Mouse (Mus musculus) bone marrow macrophage, adult 2 months (primary cell): Measurements from ENCODE around the gene Pde4d. TPM values are rescaled to one million over a fixed set of nuclear protein-coding genes. Genes with fewer than 3 reads are reported as not detected.

Experiments
- H3K27ac ChIP-seq: 2 replicates; pipeline ENCODE4 v1.5.1; 2012; ENCODE audit warnings: low read depth, low read length; ENCODE audit not compliant: insufficient read depth
- H3K4me1 ChIP-seq: 2 replicates; pipeline ENCODE4 v1.6.1; 2012; ENCODE audit warnings: low read length; ENCODE audit not compliant: control insufficient read depth, insufficient read depth
- H3K4me3 ChIP-seq: 2 replicates; pipeline ENCODE4 v1.5.1; 2012; ENCODE audit warnings: mild to moderate bottlenecking, low read length, moderate library complexity; ENCODE audit not compliant: insufficient read depth
- CTCF ChIP-seq: IDR thresholded peaks from 2 replicates; pipeline ENCODE4 v1.5.1; 2012; ENCODE audit warnings: low read depth, mild to moderate bottlenecking, low read length, moderate library complexity
- POLR2A ChIP-seq: IDR thresholded peaks from 2 replicates; pipeline ENCODE4 v1.6.1; 2012; ENCODE audit warnings: mild to moderate bottlenecking, low read depth, low read length, borderline replicate concordance
- polyA plus RNA-seq: library from polyadenylated mRNA; stranded (reverse); fragments of >200 nt; gene quantifications from 2 replicates; pipeline ENCODE4 v1.2.4, GENCODE M21; 2012; ENCODE audit not compliant: missing spikeins, insufficient read depth, insufficient read length

Pde4d gene
- polyA plus RNA-seq, 1 experiment: 1.8 TPM

DNA sequence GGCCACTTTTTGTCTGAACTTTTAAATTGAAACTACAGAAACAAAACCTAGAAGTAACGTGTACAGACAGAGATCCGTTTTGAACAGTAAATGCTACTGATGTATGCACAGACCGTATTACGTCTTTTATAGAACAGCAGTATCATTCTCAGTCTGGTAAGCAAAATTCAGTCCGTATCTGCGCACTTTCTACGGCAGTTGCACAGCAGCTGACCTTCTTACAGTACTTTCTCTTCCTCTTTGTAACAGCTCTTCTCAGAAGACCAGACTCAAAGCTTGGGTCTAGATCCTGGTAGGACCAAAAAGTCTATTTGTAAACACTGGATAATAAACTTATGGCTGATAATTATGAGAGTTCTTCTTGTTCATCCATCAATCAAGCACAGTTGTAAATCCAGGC, 996.4 kb downstream of the Pde4d start:
- TF ChIP-seq CTCF (no peak), POLR2A (no peak)
- Histone ChIP-seq H3K4me3 (no peak overlapping the region), H3K27ac (no peak overlapping the region), H3K4me1 (no peaks in the 10 kb centered on the region)

- no peaks in the 10 kb centered on the region for H3K4me1 ChIP-seq
- H3K4me3 ChIP-seq: no peak overlapping the region
- no peak overlapping the region for H3K27ac ChIP-seq
- TF ChIP-seq CTCF (no peak), POLR2A (no peak)
These were observed 998.4 kb downstream of the Pde4d start for GRCm38 (mm10) chr13:109448121-109448520.

GRCm38 (mm10) chr13:109474344-109474743, 1024.6 kb downstream of the Pde4d start:
- H3K27ac ChIP-seq: no peak overlapping the region
- H3K4me1 ChIP-seq: peaks cover 2% of the 10 kb centered on the region; the same call in 1 of the 2 replicates
- TF ChIP-seq POLR2A (no peak), CTCF (no peak)
- no peak overlapping the region for H3K4me3 ChIP-seq

DNA sequence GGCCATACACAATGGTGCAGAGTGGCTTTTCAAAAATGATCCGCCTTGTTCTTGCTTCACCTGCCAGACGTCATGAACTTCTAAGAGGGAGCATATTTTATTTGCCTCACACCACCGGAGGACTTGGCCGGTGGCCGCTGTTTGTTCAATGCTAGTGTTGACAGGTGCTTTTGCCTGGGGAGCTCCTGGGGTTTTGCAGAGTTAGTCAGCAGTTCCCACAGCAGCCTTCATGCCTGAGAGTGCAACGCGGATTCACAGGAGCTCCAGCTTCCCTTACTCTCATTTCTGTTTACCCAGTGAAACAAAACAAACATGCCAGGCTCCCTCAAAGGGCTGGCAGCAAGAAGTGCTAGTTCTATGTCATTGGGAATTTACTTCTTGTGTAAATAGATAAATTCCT, 1031.7 kb downstream of the Pde4d start:
- TF ChIP-seq CTCF (no peak), POLR2A (no peak)
- no peaks in the 10 kb centered on the region for H3K4me1 ChIP-seq
- no peak overlapping the region for H3K4me3 ChIP-seq
- no peak overlapping the region for H3K27ac ChIP-seq

DNA sequence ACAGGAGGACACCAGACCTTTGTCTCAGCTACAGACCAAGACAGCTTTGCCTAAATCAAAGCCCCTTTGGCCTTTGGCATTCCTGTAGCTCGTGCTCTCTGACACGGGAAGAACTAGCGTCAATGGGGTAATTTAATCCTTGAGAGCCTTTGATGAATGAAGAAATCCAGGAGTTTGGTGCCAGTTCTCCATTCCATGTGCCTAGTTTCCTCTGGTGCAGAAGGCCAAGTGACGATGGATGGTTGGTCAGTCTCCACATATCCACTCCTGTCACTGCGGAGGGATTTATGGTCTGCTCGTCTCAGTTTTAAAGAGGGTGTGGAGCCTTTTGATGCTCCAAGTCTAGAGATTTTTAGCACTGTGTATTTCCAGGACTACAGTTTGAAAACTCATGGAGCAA, 1036.4 kb downstream of the Pde4d start:
- Histone ChIP-seq H3K4me3 (no peak overlapping the region), H3K4me1 (no peaks in the 10 kb centered on the region), H3K27ac (no peak overlapping the region)
- TF ChIP-seq CTCF (no peak), POLR2A (no peak)

GRCm38 (mm10) chr13:109487378-109487777, 1037.6 kb downstream of the Pde4d start:
- H3K4me3 ChIP-seq: no peak overlapping the region
- H3K4me1 ChIP-seq: no peaks in the 10 kb centered on the region
- TF ChIP-seq CTCF: no peak
- TF ChIP-seq POLR2A: no peak
- H3K27ac ChIP-seq: no peak overlapping the region

- Histone ChIP-seq H3K4me3 (no peak overlapping the region), H3K4me1 (no peaks in the 10 kb centered on the region), H3K27ac (no peak overlapping the region)
- TF ChIP-seq POLR2A: no peak
- no peak for TF ChIP-seq CTCF
These were observed 1041.1 kb downstream of the Pde4d start for GRCm38 (mm10) chr13:109490853-109491252.

DNA sequence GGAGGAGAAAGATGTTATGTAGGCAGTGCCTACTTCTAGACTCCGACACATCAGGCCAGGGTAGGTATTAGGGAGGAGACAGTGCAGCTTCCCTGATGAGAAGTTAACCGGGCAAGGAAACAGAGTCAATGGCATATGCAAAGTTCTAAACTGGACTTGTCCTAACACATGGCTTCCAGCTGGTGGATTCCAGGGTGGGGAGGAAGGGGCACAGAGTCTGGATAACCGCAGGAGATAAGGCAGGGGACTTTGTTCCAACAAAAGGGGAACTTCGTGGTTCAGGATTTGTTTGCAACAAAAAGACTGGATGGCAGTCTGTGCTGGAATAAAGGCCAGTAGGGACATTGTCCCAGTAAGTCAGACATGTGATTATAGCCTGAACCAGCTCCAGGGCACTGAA, 1042.1 kb downstream of the Pde4d start:
- Histone ChIP-seq H3K27ac (no peak overlapping the region), H3K4me1 (no peaks in the 10 kb centered on the region), H3K4me3 (no peak overlapping the region)
- no peak for TF ChIP-seq CTCF
- no peak for TF ChIP-seq POLR2A

GRCm38 (mm10) chr13:109500336-109500735, 1050.6 kb downstream of the Pde4d start:
- Histone ChIP-seq H3K4me1 (no peaks in the 10 kb centered on the region), H3K27ac (no peak overlapping the region), H3K4me3 (no peak overlapping the region)
- no peak for TF ChIP-seq POLR2A
- TF ChIP-seq CTCF: no peak

- H3K4me3 ChIP-seq: no peak overlapping the region
- no peak overlapping the region for H3K27ac ChIP-seq
- no peaks in the 10 kb centered on the region for H3K4me1 ChIP-seq
- TF ChIP-seq CTCF (no peak), POLR2A (no peak)
These were observed 1053.0 kb downstream of the Pde4d start for GRCm38 (mm10) chr13:109502796-109503195.

GRCm38 (mm10) chr13:109506754-109507153, 1057.0 kb downstream of the Pde4d start:
- Histone ChIP-seq H3K4me3 (no peak overlapping the region), H3K27ac (no peak overlapping the region), H3K4me1 (no peaks in the 10 kb centered on the region)
- TF ChIP-seq POLR2A: no peak
- no peak for TF ChIP-seq CTCF
